Mouse (Mus musculus) left cerebral cortex, adult 11 months (tissue): ENCODE results near the gene Slc18a3.

Source experiments
- DNase-seq: peaks from one replicate; pipeline ENCODE4 v3.0.0; 2022; ENCODE audit warnings: low spot score

The Slc18a3 gene

GRCm38 (mm10) chr14:32463211-32464040, 1.2 kb downstream of the Slc18a3 start:
- DNase-seq = no peak

DNA sequence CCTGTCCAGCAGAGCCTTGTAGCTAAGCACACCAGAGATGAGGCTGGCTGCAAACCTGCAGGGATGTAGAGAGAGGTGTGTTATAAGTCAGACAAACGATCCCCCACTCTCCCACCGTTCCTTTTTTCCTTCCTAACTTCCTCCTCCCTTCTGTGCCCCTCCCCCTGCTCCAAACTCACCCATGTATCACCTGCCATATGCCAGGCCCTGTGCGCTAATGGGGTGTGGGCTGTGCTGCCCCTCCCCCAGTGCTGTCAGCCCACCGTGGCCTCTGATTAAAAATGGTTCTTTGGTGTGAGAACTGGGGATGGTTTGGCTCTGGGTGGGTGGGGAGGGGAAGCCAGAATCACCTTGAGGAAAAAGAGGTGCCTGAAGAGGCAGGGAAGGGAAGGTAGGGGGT, 12.1 kb downstream of the Slc18a3 start:
- no peak for DNase-seq

DNA sequence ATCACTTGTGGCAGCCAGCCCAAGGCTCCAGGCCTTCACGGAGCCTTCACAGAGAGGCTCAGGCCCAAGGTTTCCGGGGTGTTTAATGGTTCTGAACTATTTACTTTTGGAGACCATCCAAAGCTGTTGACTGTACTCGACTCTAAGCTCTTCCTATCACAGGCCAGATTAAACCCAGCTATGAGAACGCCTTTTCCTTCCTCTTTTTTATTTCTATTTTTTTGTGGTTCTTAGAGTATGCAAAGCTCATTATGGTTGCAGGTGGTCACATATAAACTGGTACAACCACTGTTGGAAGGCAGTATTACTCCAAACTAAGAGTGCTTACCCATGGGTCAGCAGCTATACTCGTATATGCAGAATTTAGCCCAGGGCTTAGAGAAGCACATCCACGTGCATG, 17.7 kb downstream of the Slc18a3 start:
- DNase-seq = no peak

DNA sequence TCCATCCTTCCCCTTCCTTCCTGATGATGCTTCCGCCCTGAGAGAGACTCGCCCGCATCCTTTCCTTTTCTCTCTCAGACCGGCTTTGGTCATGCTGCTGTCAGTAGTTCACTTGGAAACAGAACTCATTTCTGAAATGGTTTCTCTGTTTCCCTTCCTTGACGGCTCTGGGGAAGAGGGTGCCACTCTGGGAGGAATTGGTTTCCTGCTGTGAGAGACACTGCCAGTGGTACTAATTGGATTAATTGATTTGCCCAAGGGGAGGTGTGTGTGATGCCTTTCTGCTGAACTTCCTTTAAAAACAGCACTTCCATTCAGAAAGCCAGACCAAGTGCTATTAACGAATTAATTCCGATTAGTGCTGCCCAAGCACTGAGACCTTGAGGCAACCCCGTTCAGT, 21.2 kb downstream of the Slc18a3 start:
- no peak for DNase-seq

DNA sequence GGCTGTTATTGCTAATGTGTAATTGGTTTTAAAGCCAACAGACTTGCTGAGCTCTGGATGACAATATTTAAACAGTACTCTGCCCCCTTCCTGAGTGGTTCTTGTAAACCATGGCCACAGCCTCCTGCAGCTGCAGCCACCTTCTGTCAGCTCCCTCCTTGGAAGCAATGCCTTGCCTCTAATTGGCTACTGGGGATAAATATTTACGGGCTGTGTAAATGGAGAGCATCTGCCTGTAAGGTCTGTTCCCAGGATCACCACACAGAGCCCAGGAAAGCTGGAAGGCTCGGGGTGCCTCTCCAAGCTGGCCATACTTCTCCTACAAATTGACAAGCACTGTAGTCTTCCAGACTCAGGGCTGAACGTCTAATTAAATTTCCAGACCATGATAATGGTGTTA, 24.9 kb downstream of the Slc18a3 start:
- no peak for DNase-seq

- no peak for DNase-seq
Observed at GRCm38 (mm10) chr14:32439316-32439715, 25.3 kb downstream of the Slc18a3 start.

DNA sequence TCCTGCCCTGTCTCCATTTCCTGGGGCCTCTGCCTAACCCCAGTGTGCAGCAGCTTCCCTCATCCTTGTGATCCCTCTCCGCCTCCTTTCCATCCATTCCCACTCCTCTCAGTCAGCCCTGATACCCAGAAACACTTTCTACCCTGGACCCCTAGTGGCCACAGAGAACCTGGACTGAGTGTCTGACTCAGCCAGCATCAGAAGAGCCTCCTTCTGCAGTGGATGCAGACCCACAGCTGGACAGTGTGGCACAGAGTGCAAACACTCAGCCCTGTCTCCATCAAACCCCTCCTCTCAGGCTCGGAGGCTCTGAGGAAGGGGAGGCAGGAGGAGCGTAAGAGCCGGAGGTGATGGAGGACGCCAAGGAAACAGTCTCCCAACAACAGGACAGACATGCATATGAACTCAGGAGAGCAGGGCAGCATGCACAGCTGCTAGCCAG, 27.3 kb downstream of the Slc18a3 start:
- DNase-seq = no peak

DNA sequence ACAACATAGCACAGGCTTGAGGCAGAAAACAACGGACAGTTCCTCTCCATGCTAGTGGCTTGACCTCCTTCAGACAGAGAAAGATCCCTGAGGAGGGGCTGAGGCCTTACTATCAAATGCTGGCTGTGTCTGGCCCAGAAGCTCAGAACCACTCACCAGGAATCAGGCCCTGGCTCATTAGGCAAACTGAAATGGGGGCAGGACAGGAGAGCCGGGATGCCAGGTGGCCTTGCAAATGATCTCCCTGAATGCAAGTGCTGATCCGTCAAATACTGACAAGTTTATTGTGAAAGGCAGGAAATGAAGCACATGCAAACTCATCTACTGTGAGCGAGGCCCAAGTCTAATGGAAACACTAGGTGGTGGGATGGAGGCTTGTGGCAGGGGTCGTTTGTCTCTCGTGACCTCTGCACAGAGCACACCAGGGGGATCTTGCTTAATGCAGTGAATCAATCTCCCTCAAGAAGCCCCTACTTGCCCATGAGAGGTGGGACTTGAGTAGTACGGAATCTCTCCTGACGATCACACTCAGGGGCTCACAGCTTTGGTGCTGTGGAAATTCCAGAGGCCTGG, 35.5 kb downstream of the Slc18a3 start:
- no peak for DNase-seq

DNA sequence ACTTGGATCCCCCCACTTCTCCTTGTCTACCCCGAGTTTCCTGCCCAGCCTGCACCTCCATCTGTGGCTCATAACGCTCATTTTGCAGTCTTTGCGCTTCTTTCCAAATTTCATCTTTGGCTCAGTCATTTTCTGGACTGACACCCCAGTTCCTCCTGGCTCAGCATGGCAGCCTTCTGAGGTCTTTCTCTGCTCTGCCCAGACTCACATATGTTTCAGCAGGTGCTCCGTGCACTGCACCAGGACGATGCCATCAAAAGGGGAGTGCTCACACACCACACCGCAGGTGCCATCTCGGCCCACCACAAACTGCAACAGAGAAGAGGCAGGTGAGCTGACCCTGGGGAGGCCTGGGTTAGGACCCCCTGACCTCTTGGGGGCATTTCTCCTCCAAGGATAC, 40.7 kb downstream of the Slc18a3 start:
- DNase-seq = no peak

- DNase-seq = no peak
Observed at GRCm38 (mm10) chr14:32418747-32419146, 45.9 kb downstream of the Slc18a3 start.
